Mouse (Mus musculus) T-helper 2 cell (primary cell): Measurements from ENCODE around the gene Ybx2.

Source experiments
- in situ Hi-C: fragments of 300-600 bp; cut with MboI, MseI; formaldehyde crosslinking; loops from one replicate; pipeline ENCODE4 v1.15.1; 2025; ENCODE audit warnings: high pct_unique_total_duplicates

The Ybx2 gene

GRCm38 (mm10) chr11:69960616-69961015, 25.0 kb downstream of the Ybx2 start:
- in situ Hi-C loops = no loop called here

DNA sequence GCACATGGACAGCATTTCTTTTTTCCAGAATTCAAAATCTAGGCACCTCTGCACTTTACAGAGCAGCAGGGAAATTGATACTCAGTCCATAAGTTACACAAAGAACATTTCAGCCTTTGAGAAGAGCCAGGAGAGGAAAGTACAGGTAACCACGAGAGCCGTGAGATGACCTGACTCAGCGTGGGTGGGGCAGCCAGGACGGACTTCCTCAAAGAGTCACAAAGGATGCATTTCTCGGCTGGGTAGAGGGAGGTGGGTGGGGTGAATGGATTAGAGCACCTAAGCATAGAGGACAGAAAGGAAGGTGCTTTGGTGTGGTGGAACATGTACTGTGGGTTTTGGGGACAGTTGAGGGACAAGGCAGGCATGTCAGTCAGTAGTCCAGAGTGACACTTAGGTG, 26.2 kb downstream of the Ybx2 start:
- in situ Hi-C loops = no loop called here

GRCm38 (mm10) chr11:69964650-69965270, 29.2 kb downstream of the Ybx2 start, which contains the start of gene Cldn7:
Gene Cldn7, plus strand, starts transcription at chr11:69964779.
- in situ Hi-C loops = loop anchor here (5.0 kb wide), 1 partner anchor 32 kb away; no protein-coding TSS in a partner anchor

DNA sequence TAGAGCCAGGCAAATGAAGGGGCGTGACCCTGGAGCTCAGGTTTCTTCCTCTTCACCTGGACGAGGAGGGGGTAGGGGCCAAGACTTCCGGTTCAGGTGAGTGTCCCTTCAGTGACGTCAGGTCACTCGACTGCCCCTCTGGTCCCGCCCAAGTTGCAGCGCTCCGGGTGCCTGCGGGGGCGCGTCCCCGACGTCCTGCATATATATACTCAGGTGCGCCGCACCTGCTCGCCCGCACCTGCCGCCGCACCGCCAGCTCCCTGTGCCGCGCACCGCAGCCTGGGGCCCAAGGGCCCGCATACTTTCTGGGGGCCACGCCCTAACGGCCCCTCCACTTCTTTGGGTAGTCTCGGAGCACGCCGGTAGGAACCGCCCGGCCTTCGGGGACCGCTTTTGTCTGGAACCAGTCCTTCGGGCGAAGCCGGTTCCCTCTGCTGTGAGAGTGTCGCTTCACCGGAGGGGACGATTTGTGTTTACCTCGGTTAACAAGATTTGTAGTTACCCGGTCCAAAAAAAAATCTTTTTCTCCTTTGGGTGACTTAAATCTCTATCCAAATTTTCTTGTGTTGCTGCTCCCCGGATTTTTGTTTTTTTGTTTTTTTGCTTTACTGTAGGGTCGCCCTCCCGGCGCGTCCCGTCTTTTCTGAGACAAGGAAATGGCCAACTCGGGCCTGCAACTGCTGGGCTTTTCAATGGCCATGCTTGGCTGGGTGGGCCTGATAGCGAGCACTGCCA, 29.8 kb downstream of the Ybx2 start:
- in situ Hi-C loops = loop anchor here (5.0 kb wide), 1 partner anchor 33 kb away; no protein-coding TSS in a partner anchor

- in situ Hi-C loops = loop anchor here (5.0 kb wide), 1 partner anchor 34 kb away; no protein-coding TSS in a partner anchor
These were observed 30.6 kb downstream of the Ybx2 start for GRCm38 (mm10) chr11:69966006-69966859.

GRCm38 (mm10) chr11:69966860-69967517, 31.4 kb downstream of the Ybx2 start:
- in situ Hi-C loops = loop anchor here (5.0 kb wide), 1 partner anchor 35 kb away; no protein-coding TSS in a partner anchor

DNA sequence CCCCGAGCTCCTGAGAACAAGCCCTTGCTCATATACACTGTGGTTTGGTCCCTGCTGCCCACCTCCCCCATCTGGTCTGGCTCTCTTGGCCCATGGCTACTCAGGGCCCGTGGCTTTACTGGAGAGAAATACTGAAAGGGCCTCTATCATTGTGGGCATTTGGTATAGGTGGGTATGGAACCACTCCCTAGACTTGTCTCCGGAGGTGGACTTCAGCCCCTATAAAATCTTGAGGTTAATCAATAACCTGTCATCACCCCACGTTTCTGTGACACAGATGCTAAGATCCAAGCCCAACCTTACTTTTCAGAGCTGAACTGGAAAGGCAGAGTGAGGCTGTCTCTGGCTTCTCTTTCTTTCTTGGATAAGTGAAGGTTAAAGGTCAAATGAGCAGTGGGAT, 33.2 kb downstream of the Ybx2 start:
- in situ Hi-C loops = loop anchor here (5.0 kb wide), 1 partner anchor 36 kb away; no protein-coding TSS in a partner anchor

GRCm38 (mm10) chr11:69970222-69970621, 34.6 kb downstream of the Ybx2 start:
- in situ Hi-C loops = no loop called here

- in situ Hi-C loops = no loop called here
These were observed 35.2 kb downstream of the Ybx2 start for GRCm38 (mm10) chr11:69970775-69971174.

- in situ Hi-C loops = no loop called here
These were observed 39.3 kb downstream of the Ybx2 start for GRCm38 (mm10) chr11:69974907-69975306.

DNA sequence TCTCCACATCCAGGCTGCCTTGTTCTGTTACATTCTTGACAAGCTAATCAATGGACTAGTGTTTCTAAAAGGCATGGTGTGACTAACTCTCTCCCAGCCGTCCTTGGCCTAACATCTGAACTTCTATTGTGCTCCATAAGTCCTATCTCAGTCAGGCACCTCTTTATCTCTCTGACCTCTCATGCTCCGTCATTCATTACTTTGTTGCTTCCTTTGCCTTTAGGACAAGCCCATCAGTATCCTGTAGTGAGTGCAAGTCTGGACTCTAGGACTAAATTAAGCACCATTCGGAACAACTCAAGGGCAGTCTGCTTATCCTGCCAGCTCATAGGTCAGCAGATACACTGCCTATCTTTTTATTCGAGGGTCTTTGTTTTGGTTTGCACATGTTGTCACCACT, 40.7 kb downstream of the Ybx2 start:
- in situ Hi-C loops = no loop called here

GRCm38 (mm10) chr11:69979827-69980195, 44.2 kb downstream of the Ybx2 start:
- in situ Hi-C loops = no loop called here

- in situ Hi-C loops = no loop called here
These were observed 44.9 kb downstream of the Ybx2 start for GRCm38 (mm10) chr11:69980196-69981140.

- in situ Hi-C loops = no loop called here
These were observed 45.7 kb downstream of the Ybx2 start, which contains the start of gene Ctdnep1 for GRCm38 (mm10) chr11:69981141-69981762. Gene Ctdnep1, plus strand, starts transcription at chr11:69981156.

- in situ Hi-C loops = no loop called here
These were observed 46.6 kb downstream of the Ybx2 start, which contains the start of gene Elp5 for GRCm38 (mm10) chr11:69982225-69982624. Gene Elp5, minus strand, starts transcription at chr11:69982517.

- in situ Hi-C loops = no loop called here
These were observed 47.3 kb downstream of the Ybx2 start for GRCm38 (mm10) chr11:69982877-69983276.

GRCm38 (mm10) chr11:69983377-69983776, 47.8 kb downstream of the Ybx2 start:
- in situ Hi-C loops = no loop called here

GRCm38 (mm10) chr11:69984431-69984830, 48.8 kb downstream of the Ybx2 start:
- in situ Hi-C loops = no loop called here

DNA sequence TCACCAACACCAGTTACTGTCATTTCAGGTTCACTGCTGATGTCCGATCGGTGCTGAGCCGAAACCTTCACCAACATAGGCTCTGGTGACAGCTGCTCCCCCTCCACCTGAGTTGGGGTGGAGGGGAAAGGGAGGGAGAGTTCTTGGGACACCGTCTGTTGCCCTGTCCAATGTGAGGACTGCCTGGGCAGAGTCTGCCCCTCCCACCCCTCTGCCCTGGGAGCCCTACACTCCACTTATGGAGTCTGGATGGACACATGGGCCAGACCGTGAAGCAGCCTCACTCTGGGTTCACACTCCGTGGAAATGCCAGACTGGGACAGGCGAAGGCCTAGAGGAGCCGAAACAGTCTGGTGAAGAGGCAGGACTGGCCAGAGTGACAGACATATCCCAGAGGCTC, 54.4 kb downstream of the Ybx2 start:
- in situ Hi-C loops = no loop called here
